Mouse (Mus musculus) intestine, embryonic 16.5 days (tissue): Measurements from ENCODE around the gene Fam222a. TPM values are rescaled to one million over a fixed set of nuclear protein-coding genes. Genes with fewer than 3 reads are reported as not detected.

Experiments used
- ATAC-seq: fragments of 200-750 bp; cut with Nextera tagmentation; 2 replicates; pipeline ENCODE4 v1.8.0; 2017; ENCODE audit warnings: moderate TSS enrichment, moderate library complexity
- H3K27ac ChIP-seq: fragments of 300-500 bp; sonication (generic); 2 replicates; pipeline ENCODE4 v1.5.1; 2014; ENCODE audit warnings: mild to moderate bottlenecking, low read length
- H3K27me3 ChIP-seq: fragments of 300-500 bp; sonication (generic); replicated peaks from 2 replicates; pipeline ENCODE4 v1.6.1; 2014; ENCODE audit warnings: low read length, control low read depth, mixed read lengths; ENCODE audit not compliant: control insufficient read depth, insufficient read depth
- H3K36me3 ChIP-seq: fragments of 300-500 bp; sonication (generic); 2 replicates; pipeline ENCODE4 v1.6.1; 2014; ENCODE audit warnings: low read length, control low read depth; ENCODE audit not compliant: control insufficient read depth, insufficient read depth
- H3K4me1 ChIP-seq: fragments of 300-500 bp; sonication (generic); 2 replicates; pipeline ENCODE4 v1.6.1; 2014; ENCODE audit warnings: low read length, control low read depth, mixed read lengths; ENCODE audit not compliant: control insufficient read depth, insufficient read depth
- H3K4me2 ChIP-seq: fragments of 300-500 bp; sonication (generic); 2 replicates; pipeline ENCODE4 v1.6.1; 2014; ENCODE audit warnings: low read depth, low read length, control low read depth
- H3K4me3 ChIP-seq: fragments of 300-500 bp; sonication (generic); 2 replicates; pipeline ENCODE4 v1.5.1; 2014; ENCODE audit warnings: mild to moderate bottlenecking, low read length
- H3K9ac ChIP-seq: fragments of 300-500 bp; sonication (generic); 2 replicates; pipeline ENCODE4 v1.6.1; 2014; ENCODE audit warnings: low read depth, low read length
- H3K9me3 ChIP-seq: fragments of 300-500 bp; sonication (generic); 2 replicates; pipeline ENCODE4 v1.6.1; 2016; ENCODE audit warnings: low read length, control low read depth; ENCODE audit not compliant: control insufficient read depth
- WGBS: fragments of 180-500 bp; shearing (Covaris S2); extraction: QIAGEN DNeasy Blood & Tissue Kit; methylation state at CpG from one replicate; pipeline ENCODE4 v1.1.7; 2014; 5-methylcytosine and 5-hydroxymethylcytosine counted together
- polyA plus RNA-seq: library from polyadenylated mRNA; unstranded; fragments of >200 nt; fragmentation: Nextera tagmentation; extraction: Ambion mirVana; gene quantifications from 2 replicates; pipeline ENCODE4 v1.2.1, GENCODE M21; 2015

The Fam222a gene
- polyA plus RNA-seq, 1 experiment from 2014 or later, result 3.9 TPM

- 90% methylated on average over 6 of the region's 6 CpGs for WGBS
- H3K9me3 ChIP-seq, result no peaks in the 10 kb centered on the region
- ATAC-seq, result no peak
- no peak overlapping the region for H3K9ac ChIP-seq
- no peaks in the 10 kb centered on the region for H3K27me3 ChIP-seq
- no peak overlapping the region for H3K4me3 ChIP-seq
- H3K4me1 ChIP-seq, result peaks cover 13% of the 10 kb centered on the region
- no peaks in the 10 kb centered on the region for H3K36me3 ChIP-seq
- H3K27ac ChIP-seq, result no peak overlapping the region
- H3K4me2 ChIP-seq, result no peak overlapping the region
Measured at GRCm38 (mm10) chr5:114543656-114544055, 24.2 kb upstream of the Fam222a start.

GRCm38 (mm10) chr5:114544205-114544604 is 23.6 kb upstream of the Fam222a start:
- Histone ChIP-seq H3K27ac (no peak overlapping the region), H3K4me1 (peaks cover 8% of the 10 kb centered on the region)

GRCm38 (mm10) chr5:114545076-114545475 is 22.7 kb upstream of the Fam222a start:
- Histone ChIP-seq H3K27ac (peak overlapping the region; percentile 27; the same call in 1 of the 2 replicates), H3K9me3 (no peaks in the 10 kb centered on the region), H3K36me3 (no peaks in the 10 kb centered on the region), H3K4me1 (peaks cover 9% of the 10 kb centered on the region), H3K4me3 (no peak overlapping the region), H3K27me3 (no peaks in the 10 kb centered on the region), H3K4me2 (no peak overlapping the region), H3K9ac (0 out of 2 replicates have a peak overlapping the region, but pooled peaks have one; percentile 11)
- no peak for ATAC-seq
- 52% methylated on average over 9 of the region's 9 CpGs for WGBS

More at GRCm38 (mm10) chr5:114544205-114544604, 23.6 kb upstream of the Fam222a start:
- no peaks in the 10 kb centered on the region for H3K36me3 ChIP-seq
- H3K9ac ChIP-seq, result no peak overlapping the region
- H3K4me3 ChIP-seq, result no peak overlapping the region
- no peak for ATAC-seq
- no peak overlapping the region for H3K4me2 ChIP-seq
- no peaks in the 10 kb centered on the region for H3K27me3 ChIP-seq
- no peaks in the 10 kb centered on the region for H3K9me3 ChIP-seq
- 76% methylated on average over 4 of the region's 4 CpGs for WGBS

- WGBS, result 90% methylated on average over 10 of the region's 10 CpGs
- Histone ChIP-seq H3K4me1 (peaks cover 41% of the 10 kb centered on the region), H3K36me3 (no peaks in the 10 kb centered on the region), H3K4me3 (no peak overlapping the region), H3K9ac (no peak overlapping the region), H3K9me3 (no peaks in the 10 kb centered on the region), H3K4me2 (no peak overlapping the region), H3K27ac (no peak overlapping the region), H3K27me3 (no peaks in the 10 kb centered on the region)
- ATAC-seq, result no peak
Measured at GRCm38 (mm10) chr5:114548976-114549375, 18.8 kb upstream of the Fam222a start.

- ATAC-seq, result no peak
- Histone ChIP-seq H3K36me3 (no peaks in the 10 kb centered on the region), H3K4me1 (peaks cover 41% of the 10 kb centered on the region), H3K4me3 (no peak overlapping the region), H3K9ac (peak overlapping the region; percentile 21; the same call in 1 of the 2 replicates), H3K27me3 (no peaks in the 10 kb centered on the region), H3K27ac (no peak overlapping the region), H3K9me3 (no peaks in the 10 kb centered on the region), H3K4me2 (no peak overlapping the region)
- 58% methylated on average over 3 of the region's 3 CpGs for WGBS
Measured at GRCm38 (mm10) chr5:114549770-114550169, 18.0 kb upstream of the Fam222a start.

- Histone ChIP-seq H3K36me3 (no peaks in the 10 kb centered on the region), H3K4me1 (peaks cover 39% of the 10 kb centered on the region), H3K9ac (peak overlapping the region; percentile 21; the same call in 1 of the 2 replicates), H3K4me3 (no peak overlapping the region), H3K27ac (peak overlapping the region; percentile 70; the same call in 1 of the 2 replicates), H3K27me3 (no peaks in the 10 kb centered on the region), H3K9me3 (peaks cover 4% of the 10 kb centered on the region; the same call in 1 of the 2 replicates), H3K4me2 (no peak overlapping the region)
- peak; percentile 63 for ATAC-seq
- WGBS, result 37% methylated on average over 7 of the region's 7 CpGs
Measured at GRCm38 (mm10) chr5:114550431-114550830, 17.4 kb upstream of the Fam222a start.

- ATAC-seq, result peak; percentile 77
- Histone ChIP-seq H3K27ac (peak overlapping the region; percentile 70), H3K4me1 (peaks cover 33% of the 10 kb centered on the region), H3K4me2 (no peak overlapping the region; the same call in 1 of the 2 replicates), H3K9me3 (peaks cover 4% of the 10 kb centered on the region; the same call in 1 of the 2 replicates), H3K36me3 (no peaks in the 10 kb centered on the region), H3K4me3 (no peak overlapping the region), H3K27me3 (no peaks in the 10 kb centered on the region), H3K9ac (no peak overlapping the region)
- 12% methylated on average over 6 of the region's 6 CpGs for WGBS
Measured at GRCm38 (mm10) chr5:114550886-114551492, 16.8 kb upstream of the Fam222a start.

- Histone ChIP-seq H3K4me1 (peaks cover 33% of the 10 kb centered on the region), H3K9me3 (peaks cover 4% of the 10 kb centered on the region; the same call in 1 of the 2 replicates), H3K4me2 (no peak overlapping the region), H3K27ac (peak overlapping the region; percentile 11; the same call in 1 of the 2 replicates), H3K9ac (no peak overlapping the region), H3K27me3 (no peaks in the 10 kb centered on the region), H3K4me3 (no peak overlapping the region), H3K36me3 (no peaks in the 10 kb centered on the region)
- 51% methylated on average over 13 of the region's 13 CpGs for WGBS
- ATAC-seq, result no peak
Measured at GRCm38 (mm10) chr5:114552507-114553208, 15.2 kb upstream of the Fam222a start.

GRCm38 (mm10) chr5:114553706-114554105 is 14.1 kb upstream of the Fam222a start:
- WGBS, result 54% methylated on average over 8 of the region's 8 CpGs
- no peak overlapping the region for H3K27ac ChIP-seq
- peaks cover 43% of the 10 kb centered on the region for H3K4me1 ChIP-seq
- H3K4me2 ChIP-seq, result no peak overlapping the region
- no peaks in the 10 kb centered on the region for H3K27me3 ChIP-seq
- ATAC-seq, result no peak
- H3K36me3 ChIP-seq, result no peaks in the 10 kb centered on the region
- H3K9ac ChIP-seq, result no peak overlapping the region
- peaks cover 4% of the 10 kb centered on the region; the same call in 1 of the 2 replicates for H3K9me3 ChIP-seq
- H3K4me3 ChIP-seq, result no peak overlapping the region
